12 mouse cellular contexts compared by ENCODE assay signal in the genomic region with DNA sequence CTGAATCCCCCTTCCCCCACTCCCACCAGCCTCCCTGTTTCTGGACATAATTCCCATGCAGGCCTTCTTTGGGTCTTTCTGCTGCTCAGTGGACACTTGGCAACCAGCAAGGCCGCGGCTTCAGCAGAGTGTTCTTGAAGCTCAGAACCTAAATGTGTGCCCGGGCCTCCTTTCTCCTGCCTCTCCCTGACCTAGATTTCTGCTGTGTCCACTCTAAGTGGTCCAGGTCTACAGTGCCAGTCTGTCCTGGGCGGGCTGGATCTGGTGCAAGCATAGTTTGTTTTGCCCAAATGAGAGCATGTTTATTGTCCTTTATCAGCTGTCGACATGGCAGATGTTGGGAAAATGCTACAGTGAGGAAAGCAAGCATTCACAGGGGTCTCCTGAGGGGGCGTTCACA. TPM values are rescaled to one million over a fixed set of nuclear protein-coding genes. Genes with fewer than 3 reads are reported as not detected.
DNase-seq lines count a peak whose midpoint lies in the region; ATAC-seq and TF ChIP-seq lines count a peak whose summit lies in the region.
"Had no signal": no experiment of that assay in that cellular context is flagged by ENCODE, and none has a peak within 500 bp of the region (broad histone marks: within the 10 kb centered on the region; RNA-seq: fewer than 3 reads in every experiment).

No protein-coding gene starts in this region.

- DNase-seq in left cerebral cortex, adult 2 months (ENCODE audit: extremely low spot score in 1 of 2, low spot score in 2 of 2): no peak
- no peak for DNase-seq in left cerebral cortex, adult 18-20 months (ENCODE audit: low spot score in 2 of 2)
- DNase-seq in adrenal gland, postnatal 25 days: peak; percentile 54
- no peak for DNase-seq in embryo, embryonic 9.5 days (ENCODE audit: extremely low spot score)
- DNase-seq in right cerebral cortex, postnatal 14 days: no peak

- no peaks in the 10 kb centered on the region for H3K36me3 ChIP-seq in forebrain, embryonic 13.5 days (ENCODE audit: poor library complexity, severe bottlenecking)
- no peaks in the 10 kb centered on the region for H3K36me3 ChIP-seq in forebrain, embryonic 12.5 days (replicated peaks)
- H3K36me3 ChIP-seq: limb, embryonic 10.5 days; lung, embryonic 15.5 days had no signal

- ATAC-seq in forebrain, embryonic 13.5 days: peak; percentile 46; the same call in 1 of the 2 replicates
- no peak for ATAC-seq in forebrain, embryonic 12.5 days (ENCODE audit: low FRiP score)
- ATAC-seq: intestine, embryonic 16.5 days had no signal

- WGBS in forebrain, embryonic 13.5 days: 70% methylated on average over 6 of the region's 6 CpGs
- 77% methylated on average over 6 of the region's 6 CpGs for WGBS in forebrain, embryonic 12.5 days

- no peak overlapping the region; the same call in 1 of the 2 replicates for H3K27ac ChIP-seq in forebrain, embryonic 13.5 days
- H3K27ac ChIP-seq in forebrain, embryonic 12.5 days: no peak overlapping the region
- peak overlapping the region; percentile 84 for H3K27ac ChIP-seq in left cerebral cortex, adult 2 months
- peak overlapping the region; percentile 94 for H3K27ac ChIP-seq in cortical plate, adult 2 months (ENCODE audit: insufficient read depth, low read length)
- H3K27ac ChIP-seq: limb, embryonic 10.5 days; lung, embryonic 15.5 days had no signal

- H3K9me3 ChIP-seq in forebrain, embryonic 13.5 days (replicated peaks): no peaks in the 10 kb centered on the region
- no peaks in the 10 kb centered on the region for H3K9me3 ChIP-seq in forebrain, embryonic 12.5 days
- H3K9me3 ChIP-seq: limb, embryonic 10.5 days; lung, embryonic 15.5 days had no signal

- no peak for TF ChIP-seq POLR2A in cortical plate, adult 2 months (IDR thresholded peaks at IDR 0.05; ENCODE audit: extremely low read depth, insufficient read depth, low read length)

- no peaks in the 10 kb centered on the region for H3K27me3 ChIP-seq in forebrain, embryonic 13.5 days
- no peaks in the 10 kb centered on the region for H3K27me3 ChIP-seq in forebrain, embryonic 12.5 days
- H3K27me3 ChIP-seq: lung, embryonic 15.5 days had no signal

- no peak overlapping the region for H3K4me3 ChIP-seq in forebrain, embryonic 13.5 days
- no peak overlapping the region for H3K4me3 ChIP-seq in forebrain, embryonic 12.5 days (replicated peaks)
- H3K4me3 ChIP-seq in left cerebral cortex, adult 2 months: no peak overlapping the region
- no peak overlapping the region for H3K4me3 ChIP-seq in cortical plate, adult 2 months (ENCODE audit: insufficient read depth, low read length)
- H3K4me3 ChIP-seq: erythroblast, embryonic 14.5 days; limb, embryonic 10.5 days; lung, embryonic 15.5 days had no signal

- H3K9ac ChIP-seq in forebrain, embryonic 13.5 days: no peak overlapping the region
- no peak overlapping the region for H3K9ac ChIP-seq in forebrain, embryonic 12.5 days
- H3K9ac ChIP-seq: lung, embryonic 15.5 days had no signal

- H3K4me2 ChIP-seq in forebrain, embryonic 13.5 days: no peak overlapping the region
- no peak overlapping the region for H3K4me2 ChIP-seq in forebrain, embryonic 12.5 days
- H3K4me2 ChIP-seq: lung, embryonic 15.5 days had no signal

- intact Hi-C loops in left cerebral cortex, adult 2 months (cut with DNase I): no loop called here

- H3K4me1 ChIP-seq in forebrain, embryonic 13.5 days: peaks cover 10% of the 10 kb centered on the region
- H3K4me1 ChIP-seq in forebrain, embryonic 12.5 days: peaks cover 11% of the 10 kb centered on the region
- H3K4me1 ChIP-seq in cortical plate, adult 2 months (ENCODE audit: control insufficient read depth, insufficient read depth, low read length): peaks cover 22% of the 10 kb centered on the region
- H3K4me1 ChIP-seq: lung, embryonic 15.5 days had no signal

- TF ChIP-seq CTCF in left cerebral cortex, adult 2 months (IDR thresholded peaks at IDR 0.05): no peak
- no peak for TF ChIP-seq CTCF in cortical plate, adult 2 months (IDR thresholded peaks at IDR 0.05; ENCODE audit: extremely low read depth, insufficient read depth, low read length)

RNA-seq across cellular contexts. Expression of a gene that starts 40.7 kb away (rescaled TPM):
- polyA plus RNA-seq in forebrain, embryonic 13.5 days (2015; fragmentation: Nextera tagmentation; extraction: Ambion mirVana): 277 and 315 TPM in 2 replicates
- polyA plus RNA-seq in forebrain, embryonic 12.5 days (2016; fragmentation: Nextera tagmentation; extraction: Ambion mirVana): 115 and 134 TPM in 2 replicates
- 100 to 1,000 TPM; 353 to 364 TPM for total RNA-seq in left cerebral cortex, adult 2 months (2021)
- total RNA-seq in left cerebral cortex, adult 18-20 months (2021): 100 to 1,000 TPM; 350 to 364 TPM
- total RNA-seq in adrenal gland, postnatal 25 days (2021): 142 and 169 TPM in 2 replicates
- polyA plus RNA-seq in cortical plate, adult 2 months (2012; rRNA removed): 270 and 278 TPM in 2 replicates
- polyA plus RNA-seq: erythroblast, embryonic 14.5 days had no signal

Comparison
In these comparisons a context has a peak if more than half of its experiments do, and no peak if none do; other contexts are left out.
1. H3K27ac ChIP-seq: peak in left cerebral cortex, adult 2 months (single experiment) and cortical plate, adult 2 months (single experiment); none in forebrain, embryonic 13.5 days (single experiment) and forebrain, embryonic 12.5 days (single experiment).